Mouse (Mus musculus) hematopoietic multipotent progenitor cell, adult 10-12 weeks (in vitro differentiated cells): Measurements from ENCODE around the gene Bzw2. TPM values are rescaled to one million over a fixed set of nuclear protein-coding genes. Genes with fewer than 3 reads are reported as not detected.

Experiments
- polyA plus RNA-seq: library from polyadenylated mRNA; stranded (reverse); fragments of >175 nt; gene quantifications from 2 replicates; pipeline ENCODE4 v1.2.3, GENCODE M21; 2012; ENCODE audit warnings: low replicate concordance

The Bzw2 gene
- 7.6 and 11.6 TPM in 2 replicates for polyA plus RNA-seq

GRCm38 (mm10) chr12:36157638-36158308, at the start of gene Bzw2:
Bzw2 (minus strand) TSS chr12:36158080.

GRCm38 (mm10) chr12:36156637-36157303, 1.1 kb downstream of the Bzw2 start, which contains the start of gene Ankmy2:
Ankmy2 (plus strand) TSS chr12:36157114.

GRCm38 (mm10) chr12:36042348-36042778, 115.5 kb downstream of the Bzw2 start, which contains the start of gene Tspan13:
Tspan13 (minus strand) TSS chr12:36042500.

Other genes with a start within 250 kb of the Bzw2 start
- not detected in 2 replicates for gene Agr3, start 232.5 kb downstream of the Bzw2 start, polyA plus RNA-seq
- gene Agr2, start 165.2 kb downstream of the Bzw2 start, polyA plus RNA-seq: not detected in 2 replicates
- 211 and 770 TPM in 2 replicates for gene Tspan13, start 115.6 kb downstream of the Bzw2 start, polyA plus RNA-seq
- gene Ankmy2, start 966 bp downstream of the Bzw2 start, polyA plus RNA-seq: 1.5 and 2.8 TPM in 2 replicates
- not detected in 2 replicates for gene Lrrc72, start 95.3 kb upstream of the Bzw2 start, polyA plus RNA-seq
- gene Sostdc1, start 156.1 kb upstream of the Bzw2 start, polyA plus RNA-seq: 0.20 and 0.21 TPM in 2 replicates
- 0.33 and 0.62 TPM in 2 replicates for gene Ispd, start 223.4 kb upstream of the Bzw2 start, polyA plus RNA-seq
- 0.35 and 0.65 TPM in 2 replicates for gene D630036H23Rik, start 224.1 kb upstream of the Bzw2 start, polyA plus RNA-seq